Mouse (Mus musculus) MEL-GATA-1-ER (cell line): ENCODE measurements around the gene C130050O18Rik.
"Not testable (repeated sequence)": the region's sequence is repeated elsewhere in the genome, so short reads cannot be mapped to it uniquely, and the experiment has no call there.

Source experiments
- DNase-seq: peaks from one replicate; pipeline ENCODE4 v3.0.0-alpha.2; 2012; ENCODE audit warnings: low read depth; ENCODE audit errors: extremely low read depth

The C130050O18Rik gene

DNA sequence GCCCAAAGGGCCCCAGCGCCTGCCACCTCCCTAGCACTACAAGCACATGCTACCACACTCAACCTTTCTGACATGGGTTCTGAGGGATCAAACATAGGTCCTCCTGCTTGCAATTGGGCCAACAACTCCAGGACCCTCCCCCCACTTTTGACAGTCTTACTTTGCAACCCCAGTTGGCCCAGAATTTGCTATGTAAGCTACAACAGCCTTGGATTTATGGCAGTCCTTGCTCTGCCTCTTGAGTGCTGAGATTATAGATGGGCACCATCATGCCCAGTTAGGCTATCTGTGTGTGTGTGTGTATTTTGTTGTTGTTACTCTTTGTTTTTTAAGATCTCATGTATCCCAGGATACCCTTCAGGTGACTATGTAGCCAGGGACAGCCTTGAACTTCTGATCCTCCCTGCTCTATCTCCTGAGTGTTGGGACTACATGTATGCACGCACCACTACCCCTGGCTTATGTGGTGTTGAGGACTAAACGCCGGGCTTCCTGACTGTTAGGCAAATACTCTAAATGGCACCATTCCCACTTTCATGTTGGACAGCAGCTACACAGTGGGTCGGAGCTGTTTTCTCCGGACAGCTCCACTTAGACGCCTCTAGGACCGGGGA, 25.2 kb upstream of the C130050O18Rik start:
- DNase-seq: peak; percentile 43

GRCm38 (mm10) chr5:139380385-139381248, 24.5 kb upstream of the C130050O18Rik start:
- DNase-seq: peak; percentile 75

DNA sequence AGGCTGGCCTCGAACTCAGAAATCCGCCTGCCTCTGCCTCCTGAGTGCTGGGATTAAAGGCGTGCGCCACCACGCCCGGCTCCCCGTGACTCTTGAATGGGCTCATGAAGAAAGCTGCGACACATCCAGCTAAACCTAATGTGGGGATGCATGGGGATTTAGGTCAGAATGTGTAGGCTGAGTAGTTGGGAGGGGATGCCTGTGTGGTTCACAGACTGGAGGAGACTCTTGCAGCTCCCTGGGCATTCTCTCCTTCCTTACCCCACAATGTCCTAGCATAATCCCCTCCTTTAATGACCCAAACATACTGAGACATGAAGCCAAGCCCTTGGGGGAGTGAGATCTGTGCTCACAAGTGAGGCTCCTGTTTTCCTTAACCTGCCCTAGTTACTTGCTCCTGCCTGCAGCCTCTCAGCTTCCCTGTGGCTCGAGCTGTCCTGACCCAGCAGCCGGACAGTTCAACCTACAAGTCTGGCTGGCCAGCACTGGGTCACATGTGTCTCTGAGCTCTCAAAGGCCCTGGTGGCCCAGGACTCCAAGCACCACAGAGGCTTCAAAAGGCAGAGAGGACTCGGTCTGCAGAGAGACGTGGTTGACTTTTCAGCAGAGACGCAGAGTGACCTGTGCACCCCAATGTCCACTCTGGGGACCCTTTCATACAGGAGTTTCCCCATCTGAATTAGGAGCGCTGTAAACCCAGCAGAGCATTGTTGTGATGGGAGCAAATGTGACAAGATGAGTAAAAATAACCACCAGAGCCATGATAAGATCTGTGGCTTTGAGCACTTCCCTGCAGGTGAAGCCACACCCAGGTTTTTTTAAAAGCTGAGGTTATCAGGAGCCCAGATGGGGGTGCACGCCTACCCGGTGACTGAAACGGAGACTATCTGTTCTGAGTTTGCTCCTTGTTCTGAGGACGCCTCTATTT, 23.2 kb upstream of the C130050O18Rik start:
- DNase-seq: peak; percentile 85

GRCm38 (mm10) chr5:139382760-139383159, 22.3 kb upstream of the C130050O18Rik start:
- peak; percentile 91 for DNase-seq

- no peak for DNase-seq
Measured at GRCm38 (mm10) chr5:139383234-139383633, 21.8 kb upstream of the C130050O18Rik start.

DNA sequence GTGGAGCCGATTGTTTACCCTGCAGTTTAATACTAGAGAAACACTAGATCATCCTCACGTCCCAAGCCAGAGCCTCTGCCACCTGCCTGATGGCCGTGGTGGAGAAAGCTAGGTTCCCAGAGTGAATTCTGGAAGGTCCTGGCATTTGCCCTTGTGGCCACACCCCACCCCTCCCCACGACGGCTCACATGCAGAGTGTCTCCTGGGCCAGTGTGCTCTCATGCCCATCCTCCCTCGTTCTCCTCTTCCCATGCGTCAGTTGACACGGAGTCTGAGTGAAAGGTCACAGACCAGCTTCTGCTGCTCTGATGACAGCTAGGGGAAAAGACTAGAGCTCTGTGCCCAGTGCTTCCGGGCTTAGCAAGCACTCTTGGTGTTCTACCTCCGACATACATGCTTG, 20.5 kb upstream of the C130050O18Rik start:
- DNase-seq: no peak

DNA sequence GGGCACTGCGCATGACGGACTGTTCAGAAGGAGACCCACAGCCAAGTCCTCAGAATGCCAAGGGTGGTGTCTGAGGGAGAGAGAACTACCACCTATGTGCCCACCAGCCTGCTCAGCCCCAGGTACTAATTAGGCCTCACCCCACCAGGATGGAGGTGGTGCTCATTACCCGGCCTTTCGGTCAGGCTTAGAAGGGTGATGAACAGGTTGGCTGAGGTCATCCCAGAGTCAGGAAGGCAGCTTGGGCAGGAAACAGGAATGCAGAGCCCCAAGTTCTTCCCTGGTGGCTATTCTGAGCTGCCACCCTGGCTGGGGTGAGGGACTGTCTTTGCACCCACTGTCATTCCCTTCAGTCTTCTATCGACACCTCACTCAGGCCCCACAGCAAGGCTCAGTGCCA, 19.0 kb upstream of the C130050O18Rik start:
- no peak for DNase-seq

DNA sequence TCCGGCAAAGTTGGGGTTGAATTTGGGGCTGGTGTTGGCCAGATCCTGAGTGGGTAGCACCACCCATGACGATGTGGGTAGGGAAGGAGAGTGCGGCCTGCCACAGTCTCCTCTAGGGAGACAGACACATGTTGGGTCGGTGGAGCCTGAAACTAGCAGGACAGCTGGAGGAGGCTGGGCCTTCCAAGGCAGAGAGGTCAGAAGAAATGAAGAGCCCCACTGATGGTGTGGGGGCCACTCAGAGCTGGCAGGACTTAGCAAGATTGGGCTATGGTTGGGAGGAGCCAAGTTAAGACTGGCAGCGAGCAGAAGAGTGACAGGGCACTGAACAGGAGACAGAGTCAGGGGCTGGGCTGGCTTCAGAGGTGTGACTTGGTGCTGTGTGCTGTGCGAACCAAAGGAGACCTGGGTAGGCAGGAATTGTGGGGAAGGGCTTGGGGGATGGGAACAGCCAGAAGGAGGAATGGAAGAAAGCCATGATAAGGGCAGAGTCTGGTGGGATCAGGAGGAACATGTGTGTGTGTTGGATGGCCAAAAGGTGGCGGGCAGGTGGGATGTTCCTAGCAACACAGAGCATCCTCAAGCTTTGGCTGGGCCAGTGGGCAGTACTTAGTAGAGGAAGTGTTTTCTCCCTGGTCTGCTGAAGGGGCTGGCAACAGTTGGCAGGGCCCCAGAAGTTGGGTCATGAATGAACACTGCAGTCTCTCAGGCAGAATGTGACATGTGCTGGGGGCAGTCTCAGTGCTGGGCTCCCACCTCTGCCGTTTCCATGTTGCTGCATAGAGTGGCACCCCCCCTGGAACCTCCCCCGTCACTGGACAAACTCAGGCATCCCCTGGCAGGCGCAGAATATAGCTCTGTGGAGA, 17.5 kb upstream of the C130050O18Rik start:
- no peak for DNase-seq

DNA sequence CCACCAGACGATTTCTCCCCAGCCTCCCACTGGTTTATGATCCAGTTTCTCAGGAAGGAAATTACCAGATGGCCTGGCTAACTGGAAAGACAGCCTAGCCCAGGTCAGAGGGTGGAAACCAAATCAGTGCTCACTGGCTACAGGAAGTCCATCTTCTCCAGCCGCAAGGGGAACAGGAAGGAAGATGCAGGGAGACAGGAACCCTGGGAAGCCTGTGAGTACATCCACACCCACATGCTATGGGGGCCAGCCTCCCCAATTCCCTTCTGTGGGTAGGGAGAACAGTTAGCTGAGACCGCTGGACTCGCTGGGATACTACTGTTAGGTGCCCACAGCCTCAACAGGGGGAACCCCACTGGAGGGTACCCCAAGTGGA, 16.9 kb upstream of the C130050O18Rik start:
- DNase-seq: no peak

DNA sequence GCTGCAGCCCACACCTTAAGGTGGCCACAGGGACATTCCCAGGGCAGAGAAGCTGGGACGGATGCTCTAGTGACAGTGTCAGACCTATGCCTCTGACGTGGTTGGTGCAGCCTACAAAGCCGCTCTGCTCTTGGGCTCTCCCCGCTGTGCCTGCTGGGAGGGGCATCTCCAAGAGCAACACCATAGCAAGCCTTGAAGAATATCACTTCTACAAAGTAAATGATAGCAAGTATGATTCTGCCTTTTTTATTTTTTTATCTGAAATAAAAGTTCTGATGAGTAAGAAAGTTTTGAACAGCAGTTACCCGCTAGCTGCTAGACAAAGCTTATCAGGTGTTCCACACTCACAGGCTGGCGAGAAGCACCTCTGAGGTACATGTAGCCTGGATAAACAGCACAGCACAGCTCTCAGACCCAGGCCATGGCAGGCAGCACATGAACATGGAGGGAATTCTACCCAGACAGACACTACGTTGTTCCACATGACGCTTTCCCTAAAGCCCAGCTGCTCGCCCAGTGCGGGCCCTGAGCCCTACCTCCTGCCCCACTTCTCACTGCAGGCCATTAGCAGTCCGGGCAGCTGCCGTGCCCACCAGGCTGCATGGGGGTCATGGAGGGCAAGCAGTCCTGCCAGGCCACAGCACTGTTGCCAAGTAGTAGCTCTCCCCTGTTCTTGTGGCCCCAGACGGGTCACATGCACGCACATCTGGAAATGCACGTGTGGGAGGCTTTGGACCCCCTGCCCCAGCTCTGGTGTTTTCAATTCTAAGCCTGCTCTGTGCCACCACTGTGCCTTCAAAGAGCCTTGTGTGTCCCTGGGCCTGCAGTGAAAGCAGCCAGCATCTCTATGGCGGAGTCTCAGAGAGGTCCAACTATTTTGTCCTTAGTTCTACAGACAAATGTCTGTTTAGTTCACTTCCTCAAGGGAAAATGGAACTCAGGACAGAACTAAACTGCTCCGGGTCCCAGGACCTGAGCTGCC, 16.1 kb upstream of the C130050O18Rik start:
- DNase-seq: peak; percentile 72

- DNase-seq: peak; percentile 55
Measured at GRCm38 (mm10) chr5:139389676-139390061, 15.4 kb upstream of the C130050O18Rik start.

GRCm38 (mm10) chr5:139390324-139391119, 14.6 kb upstream of the C130050O18Rik start:
- not testable (repeated sequence) for DNase-seq

DNA sequence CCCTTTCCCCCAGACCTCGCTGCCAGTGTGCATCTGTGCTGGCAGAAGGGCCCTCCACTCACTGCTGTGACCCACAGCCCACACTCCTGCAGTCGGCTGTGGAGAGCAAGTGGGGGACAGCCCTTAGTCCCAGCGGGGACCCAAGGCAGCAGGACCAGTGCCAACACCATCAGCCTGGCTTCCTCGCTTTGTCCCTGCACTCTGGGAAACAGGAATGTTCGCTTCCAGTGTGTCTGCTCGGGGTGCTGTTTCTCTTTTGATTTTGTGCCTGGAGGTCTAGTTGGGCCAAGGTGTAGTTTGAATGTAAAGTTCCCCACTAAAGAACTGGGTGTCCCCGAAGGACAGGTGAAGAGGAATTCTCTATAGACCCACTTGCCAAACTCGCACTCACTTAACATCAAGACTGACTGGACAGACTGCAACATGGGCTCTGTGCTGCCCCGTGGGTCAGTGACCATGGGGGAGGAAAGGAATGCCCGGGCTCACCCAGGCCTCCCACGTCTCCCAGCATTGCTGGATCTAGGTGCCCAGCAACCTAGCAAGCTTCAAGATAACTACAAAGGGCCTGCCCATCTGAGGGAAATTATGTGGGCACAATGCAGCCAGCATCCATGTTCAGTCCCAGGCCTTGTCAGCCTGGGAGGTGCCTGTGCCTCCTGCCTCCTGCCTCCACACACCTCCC, 13.6 kb upstream of the C130050O18Rik start:
- no peak for DNase-seq

- no peak for DNase-seq
Measured at GRCm38 (mm10) chr5:139392219-139393196, 12.6 kb upstream of the C130050O18Rik start.

DNA sequence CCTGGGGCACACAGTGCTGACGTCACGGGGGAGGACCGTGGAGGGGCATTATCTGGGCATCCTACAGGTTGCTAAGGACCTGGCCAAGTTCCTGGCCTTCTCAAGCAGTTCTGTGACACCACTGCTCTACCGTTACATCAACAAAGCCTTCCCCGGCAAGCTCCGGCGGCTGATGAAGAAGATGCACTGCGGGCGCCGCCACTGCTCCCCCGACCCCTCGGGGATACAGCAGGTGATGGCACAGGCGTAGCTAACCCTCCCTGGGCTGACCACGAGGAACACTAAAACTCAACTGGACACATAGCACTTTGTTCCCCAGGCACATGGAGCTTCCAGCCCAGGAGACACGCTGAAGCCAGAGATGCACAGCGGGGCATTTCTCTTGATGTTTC, 11.9 kb upstream of the C130050O18Rik start:
- no peak for DNase-seq

DNA sequence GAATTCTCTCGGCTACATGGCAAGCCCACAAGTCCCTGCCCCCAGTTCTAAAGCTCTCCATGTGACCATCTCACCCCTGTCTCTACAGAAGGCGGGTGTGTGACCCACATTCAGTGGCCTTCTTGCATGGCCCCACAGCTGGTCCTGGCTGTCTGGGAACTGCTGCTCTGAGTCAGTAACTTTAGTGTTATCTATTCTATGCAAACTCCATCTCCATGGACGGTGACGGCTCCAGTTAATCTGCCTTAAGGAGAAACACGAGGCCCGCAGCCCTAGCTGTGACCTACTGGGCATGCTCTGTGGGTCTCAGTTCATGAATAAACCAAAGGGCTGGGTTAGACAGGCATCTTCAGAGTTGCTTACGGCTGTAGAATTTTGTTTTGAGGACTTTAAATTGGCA, 10.7 kb upstream of the C130050O18Rik start:
- no peak for DNase-seq

DNA sequence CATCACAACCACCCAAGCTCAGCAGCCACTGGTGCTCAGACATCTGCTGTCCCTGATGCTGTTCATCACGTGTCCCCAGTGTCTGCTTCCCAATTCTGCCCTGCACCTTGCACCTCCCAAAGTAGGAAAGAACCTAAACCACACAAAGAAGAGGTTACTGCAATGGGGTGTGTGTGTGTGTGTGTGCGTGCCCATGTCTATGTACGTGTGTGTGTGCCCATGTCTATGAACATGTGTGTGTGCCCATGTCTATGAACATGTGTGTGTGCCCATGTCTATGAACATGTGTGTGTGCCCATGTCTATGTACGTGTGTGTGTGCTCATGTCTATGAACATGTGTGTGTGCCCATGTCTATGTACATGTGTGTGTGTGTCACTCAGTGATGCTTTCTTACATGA, 9.6 kb upstream of the C130050O18Rik start:
- no peak for DNase-seq
